Mouse (Mus musculus): ENCODE measurements around the gene Gm1673.
"Not testable (repeated sequence)": the region's sequence is repeated elsewhere in the genome, so short reads cannot be mapped to it uniquely, and the experiment has no call there.

Gene Gm1673

GRCm38 (mm10) chr5:33983309-33984121, at the start of gene Gm1673:
Gene Gm1673, plus strand, starts transcription at chr5:33983433.
- no peak for DNase-seq

- no peak for DNase-seq
Observed at GRCm38 (mm10) chr5:33934081-33934480, 49.2 kb upstream of the Gm1673 start.

- no peak for DNase-seq
Observed at GRCm38 (mm10) chr5:33934877-33935276, 48.4 kb upstream of the Gm1673 start.

GRCm38 (mm10) chr5:33935700-33936111, 47.5 kb upstream of the Gm1673 start:
- no peak for DNase-seq

- DNase-seq, result peak; percentile 98
Observed at GRCm38 (mm10) chr5:33936120-33936707, 47.0 kb upstream of the Gm1673 start, which contains the start of gene Nelfa. Gene Nelfa, minus strand, starts transcription at chr5:33936413.

DNA sequence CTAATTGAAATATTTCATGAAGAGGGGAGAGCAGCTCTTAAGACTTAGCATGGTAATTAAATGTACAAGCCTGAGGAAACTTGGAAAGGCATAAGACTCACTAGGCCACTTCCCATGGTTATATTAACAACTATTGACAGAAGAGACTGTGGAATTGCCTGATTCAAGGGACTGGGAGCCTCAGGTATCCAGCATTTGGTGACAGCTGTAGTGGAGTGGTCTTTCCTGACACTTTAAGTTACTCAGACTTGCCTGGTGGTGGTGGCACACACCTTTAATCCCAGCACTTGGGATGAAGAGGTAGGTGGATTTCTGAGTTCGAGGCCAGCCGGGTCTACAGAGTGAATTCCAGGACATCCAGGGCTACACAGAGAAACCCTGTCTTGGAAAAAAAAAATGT, 46.0 kb upstream of the Gm1673 start:
- DNase-seq, result no peak

DNA sequence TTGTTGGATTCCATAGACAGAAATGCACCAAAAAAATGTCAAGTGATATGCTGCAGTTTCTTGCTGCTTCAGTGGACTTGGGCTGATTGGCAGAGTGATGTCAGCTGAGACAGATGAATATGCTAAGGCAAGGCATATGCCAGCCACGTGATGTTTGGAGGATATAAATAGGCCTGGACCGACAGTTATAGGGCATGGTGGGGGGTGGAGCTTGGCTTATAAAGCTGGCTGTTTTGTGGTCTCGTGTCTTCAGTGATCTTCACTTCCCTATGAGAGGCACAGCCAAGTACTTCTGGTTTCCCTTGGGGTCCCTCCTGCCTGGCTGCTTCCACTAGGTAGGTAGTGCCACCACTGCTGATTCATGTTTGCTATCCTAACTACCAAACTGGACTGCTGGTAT, 44.8 kb upstream of the Gm1673 start:
- no peak for DNase-seq

DNA sequence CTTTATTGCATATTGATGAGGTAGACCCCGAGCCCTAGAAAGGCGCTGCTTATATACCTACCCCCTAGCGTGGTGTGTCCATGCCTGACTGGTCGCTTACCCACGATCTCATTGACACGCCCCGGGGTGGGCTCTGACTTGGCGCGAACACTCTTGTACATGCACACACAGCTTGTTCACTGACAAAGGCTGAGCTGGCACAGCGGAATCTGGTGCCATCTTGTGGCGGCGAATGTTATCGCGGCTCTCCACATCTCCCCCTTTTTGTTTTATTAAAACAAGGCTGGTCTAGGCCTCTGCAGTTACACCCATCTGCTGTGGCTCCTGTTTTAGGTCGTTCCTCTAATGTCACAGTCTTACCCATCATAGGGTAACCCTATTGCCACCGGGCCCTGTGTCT, 36.2 kb upstream of the Gm1673 start:
- not testable (repeated sequence) for DNase-seq

- DNase-seq, result no peak
Observed at GRCm38 (mm10) chr5:33948314-33948713, 34.9 kb upstream of the Gm1673 start.

DNA sequence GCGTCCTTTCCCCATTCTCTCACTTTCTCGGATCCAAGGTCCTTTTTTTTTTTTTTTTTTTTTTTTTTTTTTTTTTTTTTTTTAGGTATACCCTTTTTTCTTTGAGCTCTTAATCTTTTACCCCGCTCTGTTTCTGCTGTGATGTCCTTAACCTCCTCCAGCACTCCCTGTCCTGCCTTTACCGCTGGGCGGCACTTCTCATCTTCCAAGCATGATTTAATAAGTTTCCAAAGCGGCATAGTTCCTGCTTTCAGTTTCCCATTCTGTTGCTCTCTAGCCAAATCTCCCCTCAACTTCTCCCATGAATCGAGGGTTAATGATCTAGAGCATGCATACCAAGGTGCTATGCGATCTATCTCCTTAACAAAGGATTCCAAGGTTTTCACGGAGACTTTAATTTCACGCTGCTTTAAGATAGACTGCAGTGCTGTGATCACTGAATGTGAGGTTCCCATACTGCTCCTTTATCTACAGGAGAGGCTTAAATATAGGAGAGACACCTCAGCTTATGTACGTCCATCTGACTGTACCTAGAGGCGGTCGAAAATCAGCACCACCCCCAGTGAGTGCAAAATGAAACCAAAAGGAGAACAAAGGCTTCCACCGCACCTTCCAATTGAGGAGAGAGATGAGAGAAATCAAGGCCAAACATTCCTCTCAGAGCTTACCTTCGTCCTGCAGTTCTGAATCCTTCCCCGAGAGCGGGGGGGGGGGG, 29.6 kb upstream of the Gm1673 start:
- no peak for DNase-seq

DNA sequence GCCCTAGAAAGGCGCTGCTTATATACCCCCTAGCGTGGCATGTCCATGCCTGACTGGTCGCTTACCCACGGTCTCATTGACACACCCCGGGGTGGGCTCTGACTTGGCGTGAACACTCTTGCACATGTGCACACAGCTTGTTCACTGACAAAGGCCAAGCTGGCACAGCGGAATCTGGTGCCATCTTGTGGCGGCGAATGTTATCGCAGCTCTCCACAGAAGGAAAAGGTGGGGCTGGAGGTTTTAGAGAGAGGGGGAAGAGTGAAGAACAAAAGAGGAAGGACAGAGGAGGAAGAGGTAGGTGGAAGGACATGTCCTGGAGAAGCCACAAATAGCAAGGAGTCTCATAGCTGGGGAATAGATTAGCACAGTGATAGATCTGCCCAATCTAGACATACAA, 28.9 kb upstream of the Gm1673 start:
- DNase-seq, result peak; percentile 51

- DNase-seq, result no peak
Observed at GRCm38 (mm10) chr5:33955868-33956267, 27.4 kb upstream of the Gm1673 start.

GRCm38 (mm10) chr5:33959382-33959781, 23.9 kb upstream of the Gm1673 start:
- DNase-seq, result no peak

DNA sequence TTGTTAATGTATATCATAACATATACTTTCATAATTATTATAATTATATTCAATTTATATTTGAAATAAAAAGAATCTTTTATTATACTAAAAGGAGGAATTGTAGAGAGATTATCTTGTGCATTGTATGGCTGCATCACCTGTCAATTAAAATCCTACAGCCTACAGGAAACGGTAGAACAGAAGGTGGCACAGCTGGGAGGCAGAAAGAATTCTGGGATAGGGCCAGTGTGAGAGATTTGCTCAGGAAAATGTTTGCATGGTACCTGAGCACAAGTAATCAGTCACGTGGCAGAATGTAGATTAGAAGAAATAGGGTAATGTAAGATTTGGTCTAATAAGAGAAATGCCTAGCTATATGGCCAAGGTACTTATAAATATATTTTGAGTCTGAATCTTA, 8.5 kb upstream of the Gm1673 start:
- DNase-seq, result no peak

GRCm38 (mm10) chr5:33976267-33976666, 7.0 kb upstream of the Gm1673 start:
- no peak for DNase-seq

- DNase-seq, result no peak
Observed at GRCm38 (mm10) chr5:33982731-33983259, 438 bp upstream of the Gm1673 start.

- DNase-seq, result no peak
Observed at GRCm38 (mm10) chr5:33994671-33995625, 11.7 kb downstream of the Gm1673 start.

- DNase-seq, result no peak
Observed at GRCm38 (mm10) chr5:33995843-33996693, 12.8 kb downstream of the Gm1673 start, which contains the start of gene Nat8l. Gene Nat8l, plus strand, starts transcription at chr5:33995984.

DNA sequence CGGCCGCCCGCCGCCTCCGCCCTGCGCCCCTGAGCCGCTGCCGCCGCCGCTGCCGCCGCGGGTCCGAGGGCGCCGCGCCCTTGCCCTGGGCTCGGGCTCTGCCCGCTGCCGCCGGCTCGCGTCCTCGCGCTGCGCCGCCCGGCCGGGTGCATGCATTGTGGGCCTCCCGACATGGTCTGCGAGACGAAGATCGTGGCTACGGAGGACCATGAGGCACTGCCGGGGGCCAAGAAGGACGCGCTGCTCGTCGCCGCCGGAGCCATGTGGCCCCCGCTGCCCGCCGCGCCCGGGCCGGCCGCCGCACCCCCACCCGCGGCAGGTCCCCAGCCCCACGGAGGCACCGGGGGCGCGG, 13.4 kb downstream of the Gm1673 start:
- DNase-seq, result no peak

DNA sequence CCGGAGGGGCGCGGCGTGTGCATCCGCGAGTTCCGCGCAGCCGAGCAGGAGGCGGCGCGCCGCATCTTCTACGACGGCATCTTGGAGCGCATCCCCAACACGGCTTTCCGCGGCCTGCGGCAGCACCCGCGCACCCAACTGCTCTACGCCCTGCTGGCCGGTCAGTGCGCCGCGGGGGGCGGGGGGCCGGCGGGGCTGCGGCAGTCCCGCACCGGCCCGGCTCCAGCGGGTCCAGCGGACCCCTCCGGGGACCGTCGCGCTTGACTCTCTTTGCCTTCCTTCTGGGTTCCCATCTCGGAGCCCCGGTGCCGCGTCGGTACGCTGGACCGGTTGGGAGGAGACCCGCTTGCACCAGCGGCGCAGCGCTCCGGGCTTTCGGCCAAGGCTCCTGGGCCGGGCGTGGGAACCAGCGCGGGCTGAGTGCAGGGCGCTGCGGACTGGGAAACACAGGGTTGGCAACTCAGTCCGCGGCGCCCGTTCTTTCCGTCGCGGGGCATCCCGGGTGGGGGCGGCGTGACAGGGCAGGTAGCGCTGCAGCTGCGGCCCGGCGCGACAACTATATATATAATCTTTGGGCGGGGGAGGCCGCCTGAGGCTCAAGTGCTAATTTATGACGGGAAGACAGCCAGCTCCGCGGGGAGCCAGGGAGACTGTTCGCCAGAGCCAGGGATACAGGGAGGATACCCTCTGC, 14.0 kb downstream of the Gm1673 start:
- DNase-seq, result peak; percentile 16
